Mouse (Mus musculus) gastrocnemius, postnatal 4 days (tissue): ENCODE results near the gene Dync2h1. TPM values are rescaled to one million over a fixed set of nuclear protein-coding genes. Genes with fewer than 3 reads are reported as not detected.
"Not testable (repeated sequence)": the region's sequence is repeated elsewhere in the genome, so short reads cannot be mapped to it uniquely, and the experiment has no call there.

Experiments used
- DNase-seq, 2 experiments: peaks; one replicate each; pipeline ENCODE4 v3.0.0; 2021 to 2022; ENCODE audit warnings: low spot score in 2 of 2, mixed read lengths in 2 of 2
- long read RNA-seq, 2 experiments: library from polyadenylated mRNA; stranded (forward); transcript quantifications; one replicate each; pipeline ENCODE4 v2.0.0; 2021
- total RNA-seq, 2 experiments: library from RNA; stranded (reverse); gene quantifications; 2 replicates each; pipeline ENCODE4 v1.2.3; 2021

Gene Dync2h1
- 1 to 10 TPM; 7.3 to 8.3 TPM for total RNA-seq
- long read RNA-seq, experiment 1, partial matches to known transcripts = 0 of 10 reads
- long read RNA-seq, experiment 1, other reads (novel, unspliced or antisense) = 10 of 10 reads
- long read RNA-seq, experiment 2, partial matches to known transcripts = 1 of 9 reads
- long read RNA-seq, experiment 2, other reads (novel, unspliced or antisense) = 8 of 9 reads

GRCm38 (mm10) chr9:7184172-7184896 is at the start of gene Dync2h1, which contains the start of gene Dcun1d5:
Dync2h1 (minus strand) TSS chr9:7184446.
Dcun1d5 (plus strand) TSS chr9:7184520.
- DNase-seq = peak; percentile 89 to 95

- no peak for DNase-seq
Measured at GRCm38 (mm10) chr9:7221460-7221859, 37.2 kb upstream of the Dync2h1 start.

- DNase-seq = no peak
Measured at GRCm38 (mm10) chr9:7221024-7221423, 36.8 kb upstream of the Dync2h1 start.

- no peak for DNase-seq
Measured at GRCm38 (mm10) chr9:7216240-7216639, 32.0 kb upstream of the Dync2h1 start.

- DNase-seq = not testable (repeated sequence)
Measured at GRCm38 (mm10) chr9:7190694-7191093, 6.4 kb upstream of the Dync2h1 start.

GRCm38 (mm10) chr9:7184897-7185291 is 648 bp upstream of the Dync2h1 start:
- DNase-seq = peak; percentile 23 to 53

- peak; percentile 66 to 83 for DNase-seq
Measured at GRCm38 (mm10) chr9:7176618-7177610, 7.3 kb downstream of the Dync2h1 start.

- DNase-seq = no peak
Measured at GRCm38 (mm10) chr9:7173756-7174155, 10.5 kb downstream of the Dync2h1 start.

- DNase-seq = no peak
Measured at GRCm38 (mm10) chr9:7167339-7167998, 16.8 kb downstream of the Dync2h1 start.

GRCm38 (mm10) chr9:7160688-7161087 is 23.6 kb downstream of the Dync2h1 start:
- DNase-seq = no peak

GRCm38 (mm10) chr9:7159718-7160117 is 24.5 kb downstream of the Dync2h1 start:
- DNase-seq = no peak

GRCm38 (mm10) chr9:7158605-7159004 is 25.6 kb downstream of the Dync2h1 start:
- DNase-seq = no peak

- no peak for DNase-seq
Measured at GRCm38 (mm10) chr9:7154391-7154790, 29.9 kb downstream of the Dync2h1 start.

GRCm38 (mm10) chr9:7122863-7123262 is 61.4 kb downstream of the Dync2h1 start:
- no peak for DNase-seq

- DNase-seq = no peak
Measured at GRCm38 (mm10) chr9:7110166-7110565, 74.1 kb downstream of the Dync2h1 start.

- no peak for DNase-seq
Measured at GRCm38 (mm10) chr9:7101361-7101760, 82.9 kb downstream of the Dync2h1 start.

- no peak for DNase-seq
Measured at GRCm38 (mm10) chr9:7074625-7075024, 109.6 kb downstream of the Dync2h1 start.

- DNase-seq = no peak
Measured at GRCm38 (mm10) chr9:7070846-7071245, 113.4 kb downstream of the Dync2h1 start.

- DNase-seq = no peak
Measured at GRCm38 (mm10) chr9:7050588-7050987, 133.7 kb downstream of the Dync2h1 start.

- no peak for DNase-seq
Measured at GRCm38 (mm10) chr9:7042635-7043273, 141.5 kb downstream of the Dync2h1 start.
